Mouse (Mus musculus) adrenal gland, adult 2 months (tissue): ENCODE data around the gene Phactr2. TPM values are rescaled to one million over a fixed set of nuclear protein-coding genes. Genes with fewer than 3 reads are reported as not detected.

Experiments used
- DNase-seq: peaks from one replicate; pipeline ENCODE4 v3.0.0; 2021
- polyA plus RNA-seq: library from polyadenylated mRNA; depleted of rRNA; stranded (reverse); fragments of >200 nt; gene quantifications from 2 replicates; pipeline ENCODE4 v1.2.3, GENCODE M21; 2012
- total RNA-seq, 2 experiments: library from RNA; stranded (reverse); gene quantifications; 2 replicates each; pipeline ENCODE4 v1.2.3; 2021

The Phactr2 gene
- total and polyA plus RNA-seq, 3 experiments, result 8.0 to 27.2 (median 26.8) TPM

- DNase-seq, result no peak
Measured at GRCm38 (mm10) chr10:13275152-13275551, 199.1 kb downstream of the Phactr2 start.

- no peak for DNase-seq
Measured at GRCm38 (mm10) chr10:13274699-13275098, 199.5 kb downstream of the Phactr2 start.

GRCm38 (mm10) chr10:13273756-13274155 lies 200.5 kb downstream of the Phactr2 start:
- DNase-seq, result no peak

- no peak for DNase-seq
Measured at GRCm38 (mm10) chr10:13271716-13272115, 202.5 kb downstream of the Phactr2 start.

GRCm38 (mm10) chr10:13271099-13271498 lies 203.1 kb downstream of the Phactr2 start:
- no peak for DNase-seq

- peak; percentile 13 for DNase-seq
Measured at GRCm38 (mm10) chr10:13270270-13270669, 203.9 kb downstream of the Phactr2 start.

GRCm38 (mm10) chr10:13259251-13259650 lies 215.0 kb downstream of the Phactr2 start:
- no peak for DNase-seq

- no peak for DNase-seq
Measured at GRCm38 (mm10) chr10:13256196-13256595, 218.0 kb downstream of the Phactr2 start.

GRCm38 (mm10) chr10:13250280-13250679 lies 223.9 kb downstream of the Phactr2 start:
- no peak for DNase-seq

GRCm38 (mm10) chr10:13249126-13249525 lies 225.1 kb downstream of the Phactr2 start:
- DNase-seq, result no peak

- no peak for DNase-seq
Measured at GRCm38 (mm10) chr10:13245714-13246113, 228.5 kb downstream of the Phactr2 start.

GRCm38 (mm10) chr10:13244192-13244591 lies 230.0 kb downstream of the Phactr2 start:
- peak; percentile 9 for DNase-seq

GRCm38 (mm10) chr10:13240431-13240830 lies 233.8 kb downstream of the Phactr2 start:
- DNase-seq, result no peak

- DNase-seq, result no peak
Measured at GRCm38 (mm10) chr10:13238188-13238587, 236.0 kb downstream of the Phactr2 start.

GRCm38 (mm10) chr10:13236866-13237265 lies 237.3 kb downstream of the Phactr2 start:
- no peak for DNase-seq

GRCm38 (mm10) chr10:13234503-13234902 lies 239.7 kb downstream of the Phactr2 start:
- DNase-seq, result no peak

GRCm38 (mm10) chr10:13233941-13234340 lies 240.3 kb downstream of the Phactr2 start:
- DNase-seq, result no peak

- no peak for DNase-seq
Measured at GRCm38 (mm10) chr10:13233143-13233622, 241.0 kb downstream of the Phactr2 start.

- no peak for DNase-seq
Measured at GRCm38 (mm10) chr10:13232443-13233142, 241.6 kb downstream of the Phactr2 start.

GRCm38 (mm10) chr10:13230716-13231115 lies 243.5 kb downstream of the Phactr2 start:
- DNase-seq, result no peak

GRCm38 (mm10) chr10:13225377-13226063 lies 248.7 kb downstream of the Phactr2 start:
- DNase-seq, result no peak

- no peak for DNase-seq
Measured at GRCm38 (mm10) chr10:13222135-13222534, 252.1 kb downstream of the Phactr2 start.

GRCm38 (mm10) chr10:13220061-13220460 lies 254.2 kb downstream of the Phactr2 start:
- no peak for DNase-seq
